Mouse (Mus musculus): ENCODE measurements around the gene Mfsd4b5.
"Not testable (repeated sequence)": the region's sequence is repeated elsewhere in the genome, so short reads cannot be mapped to it uniquely, and the experiment has no call there.

DNA sequence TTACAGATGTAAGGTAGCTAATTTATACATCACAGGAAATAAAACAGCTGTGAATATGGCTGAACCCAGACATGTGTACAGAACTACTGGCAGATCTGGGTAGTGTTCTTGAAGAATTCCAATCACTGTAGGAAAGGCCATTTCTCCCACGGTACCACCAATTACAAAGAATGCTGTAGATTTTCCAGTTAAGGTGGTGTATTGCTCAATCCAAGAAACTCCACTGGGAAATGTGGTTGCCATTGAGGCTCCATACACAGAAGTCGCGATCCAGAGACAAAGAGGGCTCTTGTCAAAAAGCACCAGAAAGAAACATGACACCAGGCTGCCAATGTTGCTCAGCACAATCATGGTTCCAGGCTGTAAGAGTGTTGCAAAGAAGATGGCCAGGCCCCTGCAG, 39.3 kb downstream of the Mfsd4b5 start:
- not testable (repeated sequence) for TF ChIP-seq EP300 (IDR thresholded peaks at IDR 0.05; ENCODE audit: insufficient read depth, low read depth, low read length); CTCF (IDR thresholded peaks at IDR 0.05); POLR2A (IDR thresholded peaks at IDR 0.05; ENCODE audit: insufficient read depth, low read depth, low read length)

Measured in heart, adult 2 months (tissue).